Mouse (Mus musculus) neural tube, embryonic 12.5 days (tissue): ENCODE measurements around the gene Ifih1. TPM values are rescaled to one million over a fixed set of nuclear protein-coding genes. Genes with fewer than 3 reads are reported as not detected.

Source experiments
- ATAC-seq: fragments of 200-750 bp; cut with Nextera tagmentation; 2 replicates; pipeline ENCODE4 v1.8.0; 2017; ENCODE audit warnings: low read depth, mild to moderate bottlenecking, moderate TSS enrichment, moderate library complexity; ENCODE audit not compliant: low FRiP score
- H3K27ac ChIP-seq: fragments of 300-500 bp; sonication (generic); 2 replicates; pipeline ENCODE4 v1.5.1; 2016
- H3K27me3 ChIP-seq: fragments of 300-500 bp; sonication (generic); replicated peaks from 2 replicates; pipeline ENCODE4 v1.6.1; 2016; ENCODE audit warnings: mild to moderate bottlenecking
- H3K36me3 ChIP-seq: fragments of 300-500 bp; sonication (generic); 2 replicates; pipeline ENCODE4 v1.6.1; 2016; ENCODE audit warnings: mild to moderate bottlenecking
- H3K4me1 ChIP-seq: fragments of 300-500 bp; sonication (generic); 2 replicates; pipeline ENCODE4 v1.6.1; 2016
- H3K4me2 ChIP-seq: fragments of 300-500 bp; sonication (generic); replicated peaks from 2 replicates; pipeline ENCODE4 v1.6.1; 2016; ENCODE audit warnings: mild to moderate bottlenecking
- H3K4me3 ChIP-seq: fragments of 300-500 bp; sonication (generic); 2 replicates; pipeline ENCODE4 v1.5.1; 2016
- H3K9ac ChIP-seq: fragments of 300-500 bp; sonication (generic); 2 replicates; pipeline ENCODE4 v1.6.1; 2016; ENCODE audit warnings: mild to moderate bottlenecking
- H3K9me3 ChIP-seq: fragments of 300-500 bp; sonication (generic); 2 replicates; pipeline ENCODE4 v1.6.1; 2016; ENCODE audit warnings: mild to moderate bottlenecking
- WGBS: fragments of 180-500 bp; shearing (Covaris S2); methylation state at CpG from one replicate; pipeline ENCODE4 v1.1.7; 2016; 5-methylcytosine and 5-hydroxymethylcytosine counted together
- polyA plus RNA-seq: library from polyadenylated mRNA; unstranded; fragments of >200 nt; fragmentation: Nextera tagmentation; extraction: Ambion mirVana; gene quantifications from 2 replicates; pipeline ENCODE4 v1.2.1, GENCODE M21; 2016

Ifih1 gene
- polyA plus RNA-seq, 1 experiment from 2014 or later: 2.0 TPM

GRCm38 (mm10) chr2:62660565-62660964 lies 14.5 kb upstream of the Ifih1 start:
- H3K4me3 ChIP-seq: no peak overlapping the region
- WGBS: 53% methylated on average over 6 of the region's 6 CpGs
- H3K4me2 ChIP-seq: no peak overlapping the region
- H3K9me3 ChIP-seq: no peaks in the 10 kb centered on the region
- no peak overlapping the region for H3K9ac ChIP-seq
- no peaks in the 10 kb centered on the region for H3K4me1 ChIP-seq
- H3K36me3 ChIP-seq: no peaks in the 10 kb centered on the region
- H3K27ac ChIP-seq: no peak overlapping the region
- H3K27me3 ChIP-seq: no peaks in the 10 kb centered on the region
- no peak for ATAC-seq

- Histone ChIP-seq H3K9ac (no peak overlapping the region), H3K27me3 (no peaks in the 10 kb centered on the region), H3K4me1 (no peaks in the 10 kb centered on the region), H3K9me3 (no peaks in the 10 kb centered on the region), H3K27ac (no peak overlapping the region), H3K36me3 (no peaks in the 10 kb centered on the region), H3K4me3 (no peak overlapping the region), H3K4me2 (no peak overlapping the region)
- 75% methylated on average over 1 of the region's 1 CpGs for WGBS
- ATAC-seq: no peak
These were observed 10.0 kb upstream of the Ifih1 start for GRCm38 (mm10) chr2:62656072-62656471.

GRCm38 (mm10) chr2:62654519-62655338 lies 8.7 kb upstream of the Ifih1 start:
- 54% methylated on average over 7 of the region's 7 CpGs for WGBS
- H3K9me3 ChIP-seq: no peaks in the 10 kb centered on the region
- no peaks in the 10 kb centered on the region for H3K4me1 ChIP-seq
- no peaks in the 10 kb centered on the region for H3K36me3 ChIP-seq
- no peak overlapping the region for H3K9ac ChIP-seq
- ATAC-seq: peak; percentile 83
- H3K4me3 ChIP-seq: no peak overlapping the region
- H3K27me3 ChIP-seq: no peaks in the 10 kb centered on the region
- no peak overlapping the region for H3K4me2 ChIP-seq
- no peak overlapping the region for H3K27ac ChIP-seq

GRCm38 (mm10) chr2:62652466-62652865 lies 6.4 kb upstream of the Ifih1 start:
- Histone ChIP-seq H3K4me1 (no peaks in the 10 kb centered on the region), H3K36me3 (no peaks in the 10 kb centered on the region), H3K27ac (no peak overlapping the region), H3K9ac (no peak overlapping the region), H3K4me3 (no peak overlapping the region), H3K27me3 (no peaks in the 10 kb centered on the region), H3K4me2 (no peak overlapping the region), H3K9me3 (no peaks in the 10 kb centered on the region)
- WGBS: 86% methylated on average over 4 of the region's 4 CpGs
- no peak for ATAC-seq

- no peak overlapping the region for H3K4me3 ChIP-seq
- H3K27me3 ChIP-seq: no peaks in the 10 kb centered on the region
These were observed 5.8 kb upstream of the Ifih1 start for GRCm38 (mm10) chr2:62651890-62652289.

GRCm38 (mm10) chr2:62646671-62647289 lies 725 bp upstream of the Ifih1 start:
- WGBS: 5% methylated on average over 6 of the region's 6 CpGs
- H3K36me3 ChIP-seq: no peaks in the 10 kb centered on the region
- no peak overlapping the region for H3K9ac ChIP-seq
- H3K4me2 ChIP-seq: peak overlapping the region; percentile 71
- H3K27me3 ChIP-seq: no peaks in the 10 kb centered on the region
- H3K4me1 ChIP-seq: no peaks in the 10 kb centered on the region; the same call in none of the 2 replicates
- peak overlapping the region; percentile 39 for H3K4me3 ChIP-seq
- H3K9me3 ChIP-seq: no peaks in the 10 kb centered on the region
- no peak overlapping the region for H3K27ac ChIP-seq
- 0 out of 2 replicates have a peak, but pooled peaks have one; percentile 11 for ATAC-seq

More at GRCm38 (mm10) chr2:62651890-62652289, 5.8 kb upstream of the Ifih1 start:
- 76% methylated on average over 4 of the region's 4 CpGs for WGBS
- ATAC-seq: no peak
- Histone ChIP-seq H3K4me1 (no peaks in the 10 kb centered on the region; the same call in 1 of the 2 replicates), H3K36me3 (no peaks in the 10 kb centered on the region), H3K27ac (no peak overlapping the region), H3K9ac (no peak overlapping the region), H3K4me2 (no peak overlapping the region), H3K9me3 (no peaks in the 10 kb centered on the region)

- 38% methylated on average over 12 of the region's 12 CpGs for WGBS
- Histone ChIP-seq H3K36me3 (no peaks in the 10 kb centered on the region), H3K4me2 (peak overlapping the region; percentile 71), H3K9ac (no peak overlapping the region), H3K4me3 (peak overlapping the region; percentile 39), H3K9me3 (no peaks in the 10 kb centered on the region), H3K4me1 (no peaks in the 10 kb centered on the region; the same call in none of the 2 replicates), H3K27me3 (no peaks in the 10 kb centered on the region), H3K27ac (no peak overlapping the region)
- peak; percentile 30 for ATAC-seq
These were observed 580 bp downstream of the Ifih1 start for GRCm38 (mm10) chr2:62645475-62645874.

GRCm38 (mm10) chr2:62644891-62645290 lies 1.2 kb downstream of the Ifih1 start:
- no peak overlapping the region for H3K4me3 ChIP-seq
- no peak overlapping the region for H3K4me2 ChIP-seq
- no peak for ATAC-seq
- no peak overlapping the region for H3K9ac ChIP-seq
- no peaks in the 10 kb centered on the region for H3K27me3 ChIP-seq
- no peaks in the 10 kb centered on the region for H3K9me3 ChIP-seq
- WGBS: 90% methylated on average over 5 of the region's 5 CpGs
- H3K27ac ChIP-seq: no peak overlapping the region
- no peaks in the 10 kb centered on the region for H3K36me3 ChIP-seq
- H3K4me1 ChIP-seq: no peaks in the 10 kb centered on the region; the same call in none of the 2 replicates

GRCm38 (mm10) chr2:62643405-62644305 lies 2.4 kb downstream of the Ifih1 start:
- Histone ChIP-seq H3K9me3 (no peaks in the 10 kb centered on the region), H3K27me3 (no peaks in the 10 kb centered on the region), H3K9ac (no peak overlapping the region), H3K27ac (no peak overlapping the region), H3K36me3 (no peaks in the 10 kb centered on the region), H3K4me1 (no peaks in the 10 kb centered on the region; the same call in none of the 2 replicates), H3K4me3 (no peak overlapping the region), H3K4me2 (0 out of 2 replicates have a peak overlapping the region, but pooled peaks have one; percentile 24)
- 47% methylated on average over 21 of the region's 21 CpGs for WGBS
- ATAC-seq: no peak

GRCm38 (mm10) chr2:62639869-62640268 lies 6.2 kb downstream of the Ifih1 start:
- H3K36me3 ChIP-seq: no peaks in the 10 kb centered on the region
- ATAC-seq: no peak
- H3K4me2 ChIP-seq: no peak overlapping the region
- WGBS: 95% methylated on average over 2 of the region's 2 CpGs
- no peak overlapping the region for H3K4me3 ChIP-seq
- H3K27ac ChIP-seq: no peak overlapping the region
- no peaks in the 10 kb centered on the region for H3K9me3 ChIP-seq
- H3K9ac ChIP-seq: no peak overlapping the region
- no peaks in the 10 kb centered on the region for H3K4me1 ChIP-seq
- no peaks in the 10 kb centered on the region for H3K27me3 ChIP-seq

- no peak overlapping the region for H3K27ac ChIP-seq
- no peak overlapping the region for H3K9ac ChIP-seq
- no peak overlapping the region for H3K4me3 ChIP-seq
- WGBS: 28% methylated on average over 6 of the region's 6 CpGs
- no peaks in the 10 kb centered on the region for H3K36me3 ChIP-seq
- no peaks in the 10 kb centered on the region for H3K9me3 ChIP-seq
- ATAC-seq: peak; percentile 41; the same call in 1 of the 2 replicates
- no peak overlapping the region for H3K4me2 ChIP-seq
- no peaks in the 10 kb centered on the region for H3K4me1 ChIP-seq
- no peaks in the 10 kb centered on the region for H3K27me3 ChIP-seq
These were observed 15.6 kb downstream of the Ifih1 start for GRCm38 (mm10) chr2:62630446-62630845.

- no peak overlapping the region for H3K27ac ChIP-seq
- H3K4me3 ChIP-seq: no peak overlapping the region
- no peaks in the 10 kb centered on the region for H3K4me1 ChIP-seq
- no peak for ATAC-seq
- no peaks in the 10 kb centered on the region for H3K36me3 ChIP-seq
- 91% methylated on average over 5 of the region's 5 CpGs for WGBS
- H3K27me3 ChIP-seq: no peaks in the 10 kb centered on the region
- H3K9me3 ChIP-seq: no peaks in the 10 kb centered on the region
- no peak overlapping the region for H3K9ac ChIP-seq
- no peak overlapping the region for H3K4me2 ChIP-seq
These were observed 17.7 kb downstream of the Ifih1 start for GRCm38 (mm10) chr2:62628356-62628755.
